Mouse (Mus musculus) limb, embryonic 13.5 days (tissue): ENCODE measurements at regions not wholly inside any gene's neighbourhood (a gene's known extent, or its start where the extent isn't known, plus 50 kb on each side); places are given as distances from the start of the nearest gene placed in this dataset.

Experiments
- ATAC-seq: fragments of 200-750 bp; cut with Nextera tagmentation; 2 replicates; pipeline ENCODE4 v1.8.0; 2017; ENCODE audit warnings: low read depth, moderate number of reproducible peaks, moderate TSS enrichment; ENCODE audit not compliant: low FRiP score
- H3K27ac ChIP-seq: fragments of 300-500 bp; sonication (generic); 2 replicates; pipeline ENCODE4 v1.5.1; 2015; ENCODE audit warnings: inconsistent platforms, mild to moderate bottlenecking, moderate library complexity
- H3K27me3 ChIP-seq: fragments of 300-500 bp; sonication (generic); 2 replicates; pipeline ENCODE4 v1.6.1; 2015; ENCODE audit warnings: mild to moderate bottlenecking, inconsistent platforms
- H3K36me3 ChIP-seq: fragments of 300-500 bp; sonication (generic); 2 replicates; pipeline ENCODE4 v1.6.1; 2015; ENCODE audit warnings: inconsistent platforms, mild to moderate bottlenecking, moderate library complexity
- H3K4me1 ChIP-seq: fragments of 300-500 bp; sonication (generic); 2 replicates; pipeline ENCODE4 v1.6.1; 2015; ENCODE audit warnings: inconsistent platforms
- H3K4me2 ChIP-seq: fragments of 300-500 bp; sonication (generic); replicated peaks from 2 replicates; pipeline ENCODE4 v1.6.1; 2015; ENCODE audit warnings: inconsistent platforms, mild to moderate bottlenecking, moderate library complexity
- H3K4me3 ChIP-seq: fragments of 300-500 bp; sonication (generic); 2 replicates; pipeline ENCODE4 v1.5.1; 2015; ENCODE audit warnings: moderate library complexity, mild to moderate bottlenecking, inconsistent platforms
- H3K9ac ChIP-seq: fragments of 300-500 bp; sonication (generic); 2 replicates; pipeline ENCODE4 v1.6.1; 2015; ENCODE audit warnings: mild to moderate bottlenecking, inconsistent platforms
- H3K9me3 ChIP-seq: fragments of 300-500 bp; sonication (generic); 2 replicates; pipeline ENCODE4 v1.6.1; 2016; ENCODE audit warnings: inconsistent platforms
- WGBS: fragments of 180-500 bp; shearing (Covaris S2); methylation state at CpG from one replicate; pipeline ENCODE4 v1.1.7; 2015; 5-methylcytosine and 5-hydroxymethylcytosine counted together

GRCm38 (mm10) chr3:80042756-80043484, 158.6 kb downstream of the Fam198b start:
- Histone ChIP-seq H3K4me3 (no peak overlapping the region), H3K27ac (no peak overlapping the region), H3K4me2 (no peak overlapping the region), H3K4me1 (no peaks in the 10 kb centered on the region), H3K27me3 (no peaks in the 10 kb centered on the region), H3K9ac (no peak overlapping the region), H3K9me3 (no peaks in the 10 kb centered on the region), H3K36me3 (no peaks in the 10 kb centered on the region)
- WGBS: 65% methylated on average over 5 of the region's 5 CpGs
- peak; percentile 51; the same call in 1 of the 2 replicates for ATAC-seq

- no peak for ATAC-seq
- 77% methylated on average over 5 of the region's 5 CpGs for whole genome bisulfite sequencing
Observed at GRCm38 (mm10) chr3:80049495-80050225, 165.3 kb downstream of the Fam198b start.

GRCm38 (mm10) chr3:80050920-80051319, 166.6 kb downstream of the Fam198b start:
- no peak for ATAC-seq
- H3K4me1 ChIP-seq: no peaks in the 10 kb centered on the region
- H3K9me3 ChIP-seq: no peaks in the 10 kb centered on the region
- no peak overlapping the region for H3K4me3 ChIP-seq
- no peak overlapping the region for H3K9ac ChIP-seq
- WGBS: 61% methylated on average over 4 of the region's 4 CpGs
- no peak overlapping the region for H3K4me2 ChIP-seq
- H3K27ac ChIP-seq: no peak overlapping the region
- H3K36me3 ChIP-seq: no peaks in the 10 kb centered on the region
- no peaks in the 10 kb centered on the region for H3K27me3 ChIP-seq

More at GRCm38 (mm10) chr3:80049495-80050225, 165.3 kb downstream of the Fam198b start:
- H3K4me2 ChIP-seq: no peak overlapping the region
- H3K27me3 ChIP-seq: no peaks in the 10 kb centered on the region
- no peaks in the 10 kb centered on the region for H3K36me3 ChIP-seq
- no peaks in the 10 kb centered on the region for H3K9me3 ChIP-seq
- H3K4me1 ChIP-seq: no peaks in the 10 kb centered on the region
- no peak overlapping the region for H3K9ac ChIP-seq
- H3K27ac ChIP-seq: no peak overlapping the region
- H3K4me3 ChIP-seq: no peak overlapping the region

GRCm38 (mm10) chr3:80051963-80052362, 167.6 kb downstream of the Fam198b start:
- ATAC-seq: no peak
- Histone ChIP-seq H3K27ac (no peak overlapping the region), H3K27me3 (no peaks in the 10 kb centered on the region), H3K4me1 (no peaks in the 10 kb centered on the region), H3K4me3 (no peak overlapping the region), H3K9me3 (no peaks in the 10 kb centered on the region), H3K4me2 (no peak overlapping the region), H3K36me3 (no peaks in the 10 kb centered on the region), H3K9ac (no peak overlapping the region)
- 74% methylated on average over 4 of the region's 4 CpGs for WGBS

- no peaks in the 10 kb centered on the region for H3K4me1 ChIP-seq
- no peak for ATAC-seq
- H3K27me3 ChIP-seq: no peaks in the 10 kb centered on the region
- H3K4me2 ChIP-seq: no peak overlapping the region
- H3K9me3 ChIP-seq: no peaks in the 10 kb centered on the region
- H3K27ac ChIP-seq: no peak overlapping the region
- WGBS: 66% methylated on average over 3 of the region's 3 CpGs
- no peak overlapping the region for H3K4me3 ChIP-seq
- H3K9ac ChIP-seq: no peak overlapping the region
- H3K36me3 ChIP-seq: no peaks in the 10 kb centered on the region
Observed at GRCm38 (mm10) chr3:80052879-80053278, 168.5 kb downstream of the Fam198b start.

GRCm38 (mm10) chr3:80053435-80053834, 169.1 kb downstream of the Fam198b start:
- no peak overlapping the region for H3K4me3 ChIP-seq
- no peaks in the 10 kb centered on the region for H3K9me3 ChIP-seq
- WGBS: 72% methylated on average over 2 of the region's 2 CpGs
- H3K27me3 ChIP-seq: no peaks in the 10 kb centered on the region
- H3K9ac ChIP-seq: no peak overlapping the region
- H3K4me2 ChIP-seq: no peak overlapping the region
- no peaks in the 10 kb centered on the region for H3K36me3 ChIP-seq
- H3K4me1 ChIP-seq: no peaks in the 10 kb centered on the region
- no peak for ATAC-seq
- H3K27ac ChIP-seq: no peak overlapping the region

GRCm38 (mm10) chr3:80056636-80057350, 172.5 kb downstream of the Fam198b start:
- Histone ChIP-seq H3K36me3 (no peaks in the 10 kb centered on the region), H3K27me3 (no peaks in the 10 kb centered on the region), H3K4me2 (no peak overlapping the region), H3K9me3 (no peaks in the 10 kb centered on the region), H3K4me3 (no peak overlapping the region), H3K27ac (no peak overlapping the region), H3K9ac (no peak overlapping the region), H3K4me1 (no peaks in the 10 kb centered on the region)
- ATAC-seq: no peak
- 79% methylated on average over 6 of the region's 6 CpGs for WGBS

- Histone ChIP-seq H3K4me3 (no peak overlapping the region), H3K9ac (no peak overlapping the region), H3K36me3 (no peaks in the 10 kb centered on the region), H3K9me3 (no peaks in the 10 kb centered on the region), H3K27ac (no peak overlapping the region), H3K4me1 (no peaks in the 10 kb centered on the region), H3K4me2 (no peak overlapping the region), H3K27me3 (no peaks in the 10 kb centered on the region)
- ATAC-seq: no peak
- WGBS: 28% methylated on average over 2 of the region's 2 CpGs
Observed at GRCm38 (mm10) chr3:80058722-80059121, 174.4 kb downstream of the Fam198b start.

GRCm38 (mm10) chr3:80070726-80071125, 186.4 kb downstream of the Fam198b start:
- no peaks in the 10 kb centered on the region for H3K27me3 ChIP-seq
- H3K36me3 ChIP-seq: no peaks in the 10 kb centered on the region
- H3K9me3 ChIP-seq: no peaks in the 10 kb centered on the region
- no peak for ATAC-seq
- no peak overlapping the region for H3K4me3 ChIP-seq
- no peak overlapping the region for H3K27ac ChIP-seq
- no peaks in the 10 kb centered on the region for H3K4me1 ChIP-seq
- WGBS: 55% methylated on average over 5 of the region's 5 CpGs
- H3K9ac ChIP-seq: no peak overlapping the region
- no peak overlapping the region for H3K4me2 ChIP-seq

GRCm38 (mm10) chr3:80079801-80080418, 195.6 kb downstream of the Fam198b start:
- ATAC-seq: no peak
- peak overlapping the region; percentile 35 for H3K4me3 ChIP-seq
- 10% methylated on average over 10 of the region's 10 CpGs for WGBS
- no peaks in the 10 kb centered on the region for H3K36me3 ChIP-seq
- peak overlapping the region; percentile 60 for H3K4me2 ChIP-seq
- H3K4me1 ChIP-seq: no peaks in the 10 kb centered on the region
- no peaks in the 10 kb centered on the region; the same call in 1 of the 2 replicates for H3K9me3 ChIP-seq
- H3K9ac ChIP-seq: peak overlapping the region; percentile 51
- H3K27me3 ChIP-seq: no peaks in the 10 kb centered on the region
- no peak overlapping the region for H3K27ac ChIP-seq

GRCm38 (mm10) chr3:80081210-80081609, 196.9 kb downstream of the Fam198b start:
- ATAC-seq: no peak
- H3K9me3 ChIP-seq: no peaks in the 10 kb centered on the region; the same call in 1 of the 2 replicates
- H3K4me3 ChIP-seq: no peak overlapping the region
- H3K27ac ChIP-seq: no peak overlapping the region
- H3K36me3 ChIP-seq: no peaks in the 10 kb centered on the region
- 55% methylated on average over 7 of the region's 7 CpGs for WGBS
- no peaks in the 10 kb centered on the region for H3K27me3 ChIP-seq
- H3K9ac ChIP-seq: no peak overlapping the region
- no peaks in the 10 kb centered on the region for H3K4me1 ChIP-seq
- H3K4me2 ChIP-seq: no peak overlapping the region
